Mouse (Mus musculus) MEL (cell line): ENCODE measurements at regions not wholly inside any gene's neighbourhood (a gene's known extent, or its start where the extent isn't known, plus 50 kb on each side); places are given as distances from the start of the nearest gene placed in this dataset.

Experiments used
- DNase-seq: peaks from one replicate; pipeline ENCODE4 v3.0.0; 2011; ENCODE audit warnings: low read depth, low spot score
- H3K27ac ChIP-seq: 2 replicates; pipeline ENCODE4 v1.5.1; 2012; ENCODE audit warnings: low read depth, mild to moderate bottlenecking, control low read depth, low read length, moderate library complexity; ENCODE audit not compliant: control insufficient read depth
- H3K27me3 ChIP-seq, 2 experiments: fragments of 150-350 bp in 1 of 2; sonication (generic) in 1 of 2; 2 replicates each; pipeline ENCODE4 v1.6.1; 2012; ENCODE audit warnings: low read length in 2 of 2, mild to moderate bottlenecking in 2 of 2, improper control_type of control experiment in 1 of 2, moderate library complexity in 1 of 2; ENCODE audit not compliant: insufficient read depth in 2 of 2, control insufficient read depth in 1 of 2
- H3K36me3 ChIP-seq, 2 experiments: 2 replicates each; pipeline ENCODE4 v1.6.1; 2012 to 2014; ENCODE audit warnings: low read length in 2 of 2, improper control_type of control experiment in 1 of 2, inconsistent platforms in 1 of 2, mild to moderate bottlenecking in 1 of 2; ENCODE audit not compliant: insufficient read depth in 2 of 2, control insufficient read depth in 1 of 2
- H3K4me1 ChIP-seq, 2 experiments: fragments of 150-350 bp in 1 of 2; sonication (generic) in 1 of 2; 2 replicates each; pipeline ENCODE4 v1.6.1; 2012; ENCODE audit warnings: low read length in 2 of 2, improper control_type of control experiment in 1 of 2, mild to moderate bottlenecking in 1 of 2; ENCODE audit not compliant: insufficient read depth in 2 of 2, control insufficient read depth in 1 of 2
- H3K4me3 ChIP-seq, 2 experiments: fragments of 150-350 bp in 1 of 2; sonication (generic) in 1 of 2; 2 replicates each; pipeline ENCODE4 v1.5.1; 2012; ENCODE audit warnings: low read depth in 2 of 2, low read length in 2 of 2, mild to moderate bottlenecking in 2 of 2, moderate library complexity in 2 of 2, control low read depth in 1 of 2, improper control_type of control experiment in 1 of 2; ENCODE audit not compliant: control insufficient read depth in 1 of 2, insufficient read depth in 1 of 2
- H3K79me2 ChIP-seq: 2 replicates; pipeline ENCODE4 v1.6.1; 2012; ENCODE audit warnings: mild to moderate bottlenecking, low read length, moderate library complexity; ENCODE audit not compliant: control insufficient read depth, poor library complexity, insufficient read depth
- H3K9ac ChIP-seq: 2 replicates; pipeline ENCODE4 v1.6.1; 2012; ENCODE audit warnings: low read depth, mild to moderate bottlenecking, control low read depth, low read length, moderate library complexity; ENCODE audit not compliant: control insufficient read depth, poor library complexity, severe bottlenecking
- H3K9me3 ChIP-seq: fragments of 150-350 bp; sonication (generic); replicated peaks from 2 replicates; pipeline ENCODE4 v1.6.1; 2012; ENCODE audit warnings: mild to moderate bottlenecking, low read length, improper control_type of control experiment, moderate library complexity; ENCODE audit not compliant: insufficient read depth
- CHD2 ChIP-seq: IDR thresholded peaks from 2 replicates; pipeline ENCODE4 v1.6.1; 2011; ENCODE audit warnings: low read length, improper control_type of control experiment
- CTCF ChIP-seq, 3 experiments: IDR thresholded peaks in 2 of 3; conservative IDR thresholded peaks in 1 of 3; 2 replicates each; pipeline ENCODE4 v1.5.1; 2011 to 2012; ENCODE audit warnings: low read length in 3 of 3, low read depth in 2 of 3, mild to moderate bottlenecking in 2 of 3, improper control_type of control experiment in 1 of 3, inconsistent platforms in 1 of 3, mixed read lengths in 1 of 3, moderate library complexity in 1 of 3; ENCODE audit not compliant: control insufficient read depth in 1 of 3, insufficient read depth in 1 of 3, poor library complexity in 1 of 3, severe bottlenecking in 1 of 3
- EP300 ChIP-seq, 2 experiments: IDR thresholded peaks; 2 replicates each; pipeline ENCODE4 v1.6.1; 2011; ENCODE audit warnings: improper control_type of control experiment in 2 of 2, low read length in 2 of 2, low read depth in 1 of 2, mild to moderate bottlenecking in 1 of 2
- ETS1 ChIP-seq: IDR thresholded peaks from 2 replicates; pipeline ENCODE4 v1.6.1; 2012; ENCODE audit warnings: low read depth, mild to moderate bottlenecking, inconsistent platforms, low read length, improper control_type of control experiment, moderate library complexity
- GATA1 ChIP-seq: IDR thresholded peaks from 2 replicates; pipeline ENCODE4 v1.6.1; 2011; ENCODE audit warnings: low read depth, low read length, improper control_type of control experiment
- KAT2A ChIP-seq: conservative IDR thresholded peaks from 2 replicates; pipeline ENCODE4 v1.6.1; 2012; ENCODE audit warnings: low read depth, low read length, improper control_type of control experiment, inconsistent platforms
- MAFK ChIP-seq: IDR thresholded peaks from 2 replicates; pipeline ENCODE4 v1.6.1; 2011; ENCODE audit warnings: low read depth, mild to moderate bottlenecking, low read length, improper control_type of control experiment, borderline replicate concordance
- MAX ChIP-seq: IDR thresholded peaks from 2 replicates; pipeline ENCODE4 v1.6.1; 2011; ENCODE audit warnings: low read length, improper control_type of control experiment
- MXI1 ChIP-seq: IDR thresholded peaks from 2 replicates; pipeline ENCODE4 v1.6.1; 2011; ENCODE audit warnings: mild to moderate bottlenecking, low read depth, low read length, improper control_type of control experiment
- MYB ChIP-seq: IDR thresholded peaks from 2 replicates; pipeline ENCODE4 v1.6.1; 2011; ENCODE audit warnings: mild to moderate bottlenecking, low read depth, low read length, improper control_type of control experiment
- MYC ChIP-seq: IDR thresholded peaks from 2 replicates; pipeline ENCODE4 v1.6.1; 2011; ENCODE audit warnings: low read depth, mild to moderate bottlenecking, low read length, improper control_type of control experiment, moderate library complexity
- POLR2A ChIP-seq, 2 experiments: IDR thresholded peaks; 2 replicates each; pipeline ENCODE4 v1.6.1; 2011 to 2012; ENCODE audit warnings: low read length in 2 of 2, mild to moderate bottlenecking in 2 of 2, control low read depth in 1 of 2, improper control_type of control experiment in 1 of 2, low read depth in 1 of 2, moderate library complexity in 1 of 2; ENCODE audit not compliant: control insufficient read depth in 1 of 2, insufficient read depth in 1 of 2, poor library complexity in 1 of 2
- POLR2AphosphoS2 ChIP-seq: IDR thresholded peaks from 2 replicates; pipeline ENCODE4 v1.6.1; 2011; ENCODE audit warnings: low read length, improper control_type of control experiment
- RAD21 ChIP-seq: IDR thresholded peaks from 2 replicates; pipeline ENCODE4 v1.6.1; 2011; ENCODE audit warnings: mild to moderate bottlenecking, low read depth, low read length, improper control_type of control experiment
- RCOR1 ChIP-seq: IDR thresholded peaks from 2 replicates; pipeline ENCODE4 v1.6.1; 2012; ENCODE audit warnings: low read depth, mild to moderate bottlenecking, inconsistent platforms, low read length, improper control_type of control experiment
- SIN3A ChIP-seq: IDR thresholded peaks from 2 replicates; pipeline ENCODE4 v1.6.1; 2012; ENCODE audit warnings: low read length, improper control_type of control experiment, inconsistent platforms
- SMC3 ChIP-seq: IDR thresholded peaks from 2 replicates; pipeline ENCODE4 v1.6.1; 2011; ENCODE audit warnings: low read depth, low read length, improper control_type of control experiment
- TBP ChIP-seq: IDR thresholded peaks from 2 replicates; pipeline ENCODE4 v1.8.0; 2011; ENCODE audit warnings: low read depth, low read length, improper control_type of control experiment
- TCF12 ChIP-seq: IDR thresholded peaks from 2 replicates; pipeline ENCODE4 v1.6.1; 2014; ENCODE audit warnings: low read depth, mild to moderate bottlenecking, inconsistent platforms, low read length, improper control_type of control experiment, moderate library complexity
- UBTF ChIP-seq: IDR thresholded peaks from 2 replicates; pipeline ENCODE4 v1.6.1; 2012; ENCODE audit warnings: low read depth, mild to moderate bottlenecking, inconsistent platforms, low read length, improper control_type of control experiment, moderate library complexity, borderline replicate concordance; ENCODE audit not compliant: insufficient read depth

- Histone ChIP-seq H3K27ac (no peak overlapping the region), H3K36me3 (no peaks in the 10 kb centered on the region), H3K4me1 (no peaks in the 10 kb centered on the region), H3K9me3 (no peaks in the 10 kb centered on the region), H3K79me2 (no peaks in the 10 kb centered on the region), H3K4me3 (no peak overlapping the region), H3K9ac (no peak overlapping the region), H3K27me3 (no peaks in the 10 kb centered on the region)
- TF ChIP-seq EP300 (IDR thresholded peaks at IDR 0.05; ENCODE audit: low read depth in 1 of 2, low read length in 2 of 2) = no peak
- no peak for TF ChIP-seq UBTF
- TF ChIP-seq CTCF (IDR thresholded peaks at IDR 0.05 in 2 of 3, conservative IDR thresholded peaks at IDR 0.05 in 1 of 3; ENCODE audit: control insufficient read depth in 1 of 3, insufficient read depth in 1 of 3, low read depth in 2 of 3, low read length in 3 of 3, poor library complexity in 1 of 3, severe bottlenecking in 1 of 3) = no peak
- no peak for TF ChIP-seq RAD21
- no peak for TF ChIP-seq GATA1
- no peak for TF ChIP-seq MYB
- TF ChIP-seq MAX = no peak
- TF ChIP-seq RCOR1 = no peak
- TF ChIP-seq TBP = no peak
- TF ChIP-seq SMC3 = no peak
- TF ChIP-seq MAFK = no peak
- TF ChIP-seq CHD2 = no peak
- no peak for TF ChIP-seq SIN3A
- TF ChIP-seq POLR2A (IDR thresholded peaks at IDR 0.05; ENCODE audit: control insufficient read depth in 1 of 2, insufficient read depth in 1 of 2, low read depth in 1 of 2, low read length in 2 of 2, poor library complexity in 1 of 2) = no peak
- no peak for TF ChIP-seq POLR2AphosphoS2
- no peak for TF ChIP-seq ETS1
- DNase-seq = no peak
These were observed 282.8 kb upstream of the Gm9747 start for GRCm38 (mm10) chr1:81950140-81950550.

- Histone ChIP-seq H3K4me3 (no peak overlapping the region), H3K9me3 (no peaks in the 10 kb centered on the region), H3K27ac (no peak overlapping the region), H3K27me3 (no peaks in the 10 kb centered on the region), H3K36me3 (no peaks in the 10 kb centered on the region), H3K4me1 (no peaks in the 10 kb centered on the region), H3K79me2 (no peaks in the 10 kb centered on the region)
- no peak for DNase-seq
- no peak for TF ChIP-seq KAT2A
- no peak for TF ChIP-seq CTCF (IDR thresholded peaks at IDR 0.05 in 2 of 3, conservative IDR thresholded peaks at IDR 0.05 in 1 of 3; ENCODE audit: control insufficient read depth in 1 of 3, insufficient read depth in 1 of 3, low read depth in 2 of 3, low read length in 3 of 3, poor library complexity in 1 of 3, severe bottlenecking in 1 of 3)
- TF ChIP-seq MXI1 = no peak
- no peak for TF ChIP-seq MYC
- TF ChIP-seq TCF12 = no peak
- TF ChIP-seq, all 39 proteins: peak for 0
- H3K9ac ChIP-seq = no peak overlapping the region
These were observed 282.1 kb upstream of the Gm9747 start for GRCm38 (mm10) chr1:81950853-81951252.
